Mouse (Mus musculus) ZHBTc4 (cell line): ENCODE measurements around the gene Ahnak2.

Experiments used
- DNase-seq: peaks from one replicate; pipeline ENCODE4 v3.0.0-alpha.2; 2011; ENCODE audit warnings: low read depth, low spot score

The Ahnak2 gene

GRCm38 (mm10) chr12:112734881-112735655, 67.4 kb downstream of the Ahnak2 start:
- no peak for DNase-seq

GRCm38 (mm10) chr12:112734108-112734820, 68.2 kb downstream of the Ahnak2 start:
- DNase-seq = no peak

GRCm38 (mm10) chr12:112732591-112732990, 69.9 kb downstream of the Ahnak2 start:
- no peak for DNase-seq

- no peak for DNase-seq
These were observed 71.6 kb downstream of the Ahnak2 start for GRCm38 (mm10) chr12:112730808-112731207.

GRCm38 (mm10) chr12:112727801-112728200, 74.7 kb downstream of the Ahnak2 start:
- no peak for DNase-seq

- DNase-seq = peak; percentile 85
These were observed 78.2 kb downstream of the Ahnak2 start for GRCm38 (mm10) chr12:112724077-112724805.

- DNase-seq = no peak
These were observed 79.0 kb downstream of the Ahnak2 start for GRCm38 (mm10) chr12:112723445-112723844.

- no peak for DNase-seq
These were observed 79.5 kb downstream of the Ahnak2 start for GRCm38 (mm10) chr12:112723028-112723330.

GRCm38 (mm10) chr12:112722240-112723027, 80.0 kb downstream of the Ahnak2 start:
- DNase-seq = no peak
